Mouse (Mus musculus) lung, adult 2 months (tissue): ENCODE data around the gene Tmem177.

Source experiments
- CTCF ChIP-seq: fragments of 200-500 bp; IDR thresholded peaks from 2 replicates; pipeline ENCODE4 v1.5.1; 2011; ENCODE audit warnings: mild to moderate bottlenecking, low read length, control low read depth; ENCODE audit not compliant: insufficient read depth
- POLR2A ChIP-seq: fragments of 200-500 bp; IDR thresholded peaks from 2 replicates; pipeline ENCODE4 v1.6.1; 2011; ENCODE audit warnings: low read depth, mild to moderate bottlenecking, control low read depth, low read length, borderline replicate concordance; ENCODE audit errors: extremely low read depth

- TF ChIP-seq CTCF (no peak), POLR2A (no peak)
Measured at GRCm38 (mm10) chr1:119916823-119917371, 3.9 kb upstream of the Tmem177 start.
